Mouse (Mus musculus): ENCODE data around the gene Fhad1. TPM values are rescaled to one million over a fixed set of nuclear protein-coding genes. Genes with fewer than 3 reads are reported as not detected.

The Fhad1 gene
- polyA plus RNA-seq, 1 experiment from 2014 or later = 3.7 TPM

GRCm38 (mm10) chr4:141949436-141949835 is 65.4 kb downstream of the Fhad1 start:
- H3K27me3 ChIP-seq = 0 out of 2 replicates have a peak, but pooled peaks cover 2% of the 10 kb centered on the region
- peaks cover 19% of the 10 kb centered on the region for H3K4me1 ChIP-seq
- H3K36me3 ChIP-seq = no peaks in the 10 kb centered on the region
- ATAC-seq (ENCODE audit: low FRiP score, low read depth) = peak; percentile 74; the same call in 1 of the 2 replicates
- H3K4me2 ChIP-seq (replicated peaks) = no peak overlapping the region
- no peak overlapping the region for H3K27ac ChIP-seq
- H3K4me3 ChIP-seq = no peak overlapping the region
- H3K9ac ChIP-seq = no peak overlapping the region
- WGBS = 64% methylated on average over 13 of the region's 13 CpGs
- H3K9me3 ChIP-seq = 0 out of 2 replicates have a peak, but pooled peaks cover under 1% of the 10 kb centered on the region

GRCm38 (mm10) chr4:141948822-141949221 is 66.1 kb downstream of the Fhad1 start:
- H3K9ac ChIP-seq = no peak overlapping the region
- peaks cover 7% of the 10 kb centered on the region for H3K9me3 ChIP-seq
- H3K4me3 ChIP-seq = no peak overlapping the region
- H3K27ac ChIP-seq = no peak overlapping the region
- WGBS = 81% methylated on average over 3 of the region's 3 CpGs
- ATAC-seq (ENCODE audit: low FRiP score, low read depth) = no peak
- peaks cover 13% of the 10 kb centered on the region for H3K4me1 ChIP-seq
- H3K36me3 ChIP-seq = no peaks in the 10 kb centered on the region
- H3K4me2 ChIP-seq (replicated peaks) = no peak overlapping the region
- H3K27me3 ChIP-seq = 0 out of 2 replicates have a peak, but pooled peaks cover 2% of the 10 kb centered on the region

DNA sequence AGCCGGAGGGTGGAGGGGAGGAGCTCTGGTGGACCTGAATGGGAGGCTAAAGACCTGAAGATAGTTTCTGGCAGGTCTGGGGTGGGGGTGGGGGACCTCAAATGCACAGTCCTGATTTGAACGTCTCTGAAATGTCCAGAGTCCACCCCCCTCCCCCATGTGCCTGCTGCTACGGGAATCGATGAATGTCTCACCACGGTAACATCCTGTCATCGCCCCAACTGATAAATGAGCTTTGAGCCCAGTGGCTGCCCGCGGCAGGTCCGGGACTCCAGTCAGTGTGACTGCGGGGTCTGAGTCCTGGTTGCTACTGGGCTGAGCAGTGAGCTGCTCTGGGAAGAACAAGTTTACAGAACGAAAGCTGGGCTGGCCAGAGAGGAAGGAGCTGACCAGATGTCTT is 72.5 kb downstream of the Fhad1 start:
- Histone ChIP-seq H3K4me3 (no peak overlapping the region), H3K9me3 (peaks cover 7% of the 10 kb centered on the region), H3K27me3 (no peaks in the 10 kb centered on the region), H3K4me1 (0 out of 2 replicates have a peak, but pooled peaks cover 5% of the 10 kb centered on the region), H3K27ac (no peak overlapping the region), H3K36me3 (no peaks in the 10 kb centered on the region), H3K9ac (no peak overlapping the region), H3K4me2 (replicated peaks) (no peak overlapping the region)
- no peak for ATAC-seq (ENCODE audit: low FRiP score, low read depth)
- WGBS = 50% methylated on average over 11 of the region's 11 CpGs

GRCm38 (mm10) chr4:141941289-141941688 is 73.6 kb downstream of the Fhad1 start:
- no peak overlapping the region for H3K4me3 ChIP-seq
- no peak overlapping the region for H3K4me2 ChIP-seq (replicated peaks)
- ATAC-seq (ENCODE audit: low FRiP score, low read depth) = no peak
- no peaks in the 10 kb centered on the region for H3K36me3 ChIP-seq
- H3K9me3 ChIP-seq = peaks cover 7% of the 10 kb centered on the region
- no peaks in the 10 kb centered on the region for H3K27me3 ChIP-seq
- 0 out of 2 replicates have a peak, but pooled peaks cover 5% of the 10 kb centered on the region for H3K4me1 ChIP-seq
- WGBS = 86% methylated on average over 8 of the region's 8 CpGs
- H3K9ac ChIP-seq = no peak overlapping the region
- no peak overlapping the region for H3K27ac ChIP-seq

GRCm38 (mm10) chr4:141938535-141938934 is 76.3 kb downstream of the Fhad1 start:
- no peaks in the 10 kb centered on the region for H3K36me3 ChIP-seq
- no peaks in the 10 kb centered on the region for H3K9me3 ChIP-seq
- H3K4me2 ChIP-seq (replicated peaks) = no peak overlapping the region
- no peak overlapping the region for H3K9ac ChIP-seq
- H3K4me1 ChIP-seq = 0 out of 2 replicates have a peak, but pooled peaks cover 5% of the 10 kb centered on the region
- 76% methylated on average over 4 of the region's 4 CpGs for WGBS
- H3K4me3 ChIP-seq = no peak overlapping the region
- H3K27me3 ChIP-seq = no peaks in the 10 kb centered on the region
- no peak for ATAC-seq (ENCODE audit: low FRiP score, low read depth)
- no peak overlapping the region for H3K27ac ChIP-seq

DNA sequence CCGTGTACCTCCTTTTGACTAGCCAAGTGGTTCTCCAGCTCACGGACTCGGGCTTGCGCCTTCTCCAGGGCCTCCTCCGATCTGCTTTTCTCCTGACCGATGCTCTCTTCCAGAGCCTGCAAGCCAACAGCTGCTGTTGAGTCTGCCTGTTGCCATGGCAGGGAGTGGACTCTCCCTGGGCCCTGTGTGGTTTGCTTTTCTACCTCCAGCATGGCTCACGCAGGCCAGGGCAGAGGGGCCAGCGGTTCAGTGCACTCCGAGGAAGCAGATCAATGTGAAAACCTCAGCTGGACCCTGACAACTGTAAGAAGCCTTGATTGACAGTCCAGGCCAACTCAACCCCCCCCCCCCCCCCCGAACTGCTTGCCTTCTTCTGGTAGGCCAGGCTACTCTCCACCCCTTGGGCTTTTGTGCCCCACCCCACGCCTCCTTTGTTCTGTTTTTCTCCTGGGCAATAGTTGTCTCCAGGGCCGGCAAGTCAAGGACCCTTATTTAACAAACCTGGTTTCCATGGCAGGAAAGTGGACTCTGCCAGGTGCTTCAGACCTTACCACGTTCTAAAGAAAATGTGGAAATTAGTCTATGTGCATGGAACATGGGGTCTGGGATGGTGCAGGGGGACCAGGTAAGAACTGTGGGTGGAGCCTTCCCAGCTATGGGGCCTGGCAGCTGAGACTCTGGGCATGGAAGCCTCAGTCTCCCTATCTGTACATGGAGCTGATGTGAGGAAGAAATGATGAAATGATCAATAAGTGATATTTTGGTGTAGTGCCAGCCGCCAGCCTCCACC is 81.9 kb downstream of the Fhad1 start:
- H3K27ac ChIP-seq = no peak overlapping the region
- H3K9me3 ChIP-seq = no peaks in the 10 kb centered on the region
- no peaks in the 10 kb centered on the region for H3K27me3 ChIP-seq
- no peak overlapping the region for H3K9ac ChIP-seq
- H3K4me1 ChIP-seq = peaks cover 12% of the 10 kb centered on the region
- H3K36me3 ChIP-seq = no peaks in the 10 kb centered on the region
- 74% methylated on average over 13 of the region's 14 CpGs for WGBS
- H3K4me3 ChIP-seq = no peak overlapping the region
- H3K4me2 ChIP-seq (replicated peaks) = no peak overlapping the region
- ATAC-seq (ENCODE audit: low FRiP score, low read depth) = peak; percentile 66; the same call in 1 of the 2 replicates

GRCm38 (mm10) chr4:141931526-141931925 is 83.4 kb downstream of the Fhad1 start:
- Histone ChIP-seq H3K4me2 (replicated peaks) (no peak overlapping the region), H3K36me3 (no peaks in the 10 kb centered on the region), H3K27me3 (no peaks in the 10 kb centered on the region), H3K4me3 (no peak overlapping the region), H3K27ac (no peak overlapping the region), H3K9me3 (no peaks in the 10 kb centered on the region), H3K9ac (no peak overlapping the region), H3K4me1 (peaks cover 12% of the 10 kb centered on the region)
- 90% methylated on average over 5 of the region's 5 CpGs for whole genome bisulfite sequencing
- ATAC-seq (ENCODE audit: low FRiP score, low read depth) = no peak

GRCm38 (mm10) chr4:141930001-141930400 is 84.9 kb downstream of the Fhad1 start:
- no peak overlapping the region for H3K4me3 ChIP-seq

DNA sequence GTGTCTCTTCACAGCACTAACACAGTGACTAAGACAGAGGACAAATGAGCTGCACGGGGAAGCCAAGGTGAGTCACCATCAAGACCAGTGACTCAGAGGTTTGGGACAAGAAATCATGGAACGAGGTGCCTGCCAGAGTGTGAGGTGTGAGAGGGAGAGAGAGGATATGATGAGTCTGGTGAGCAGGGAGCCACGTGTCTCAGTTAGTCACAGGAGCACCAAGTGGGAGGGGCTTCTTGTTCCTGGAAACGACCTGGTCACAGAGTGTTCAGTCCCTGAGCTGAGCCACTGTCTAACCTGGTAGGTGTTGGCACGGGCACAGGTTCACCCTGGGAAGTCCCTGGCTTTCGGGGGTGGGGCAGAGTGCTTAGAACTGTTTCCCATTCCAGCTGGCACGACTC is 86.0 kb downstream of the Fhad1 start:
- Histone ChIP-seq H3K9me3 (no peaks in the 10 kb centered on the region), H3K36me3 (no peaks in the 10 kb centered on the region), H3K4me2 (replicated peaks) (no peak overlapping the region), H3K27ac (no peak overlapping the region), H3K9ac (no peak overlapping the region), H3K4me1 (peaks cover 12% of the 10 kb centered on the region), H3K4me3 (no peak overlapping the region), H3K27me3 (no peaks in the 10 kb centered on the region)
- peak; percentile 18; the same call in 1 of the 2 replicates for ATAC-seq (ENCODE audit: low FRiP score, low read depth)
- WGBS = 51% methylated on average over 7 of the region's 7 CpGs

More at GRCm38 (mm10) chr4:141930001-141930400, 84.9 kb downstream of the Fhad1 start:
- no peak for ATAC-seq (ENCODE audit: low FRiP score, low read depth)
- H3K4me1 ChIP-seq = peaks cover 12% of the 10 kb centered on the region
- no peaks in the 10 kb centered on the region for H3K36me3 ChIP-seq
- no peak overlapping the region for H3K9ac ChIP-seq
- H3K4me2 ChIP-seq (replicated peaks) = no peak overlapping the region
- no peaks in the 10 kb centered on the region for H3K9me3 ChIP-seq
- H3K27me3 ChIP-seq = no peaks in the 10 kb centered on the region
- 87% methylated on average over 11 of the region's 11 CpGs for WGBS
- no peak overlapping the region for H3K27ac ChIP-seq

GRCm38 (mm10) chr4:141925781-141926345 is 89.0 kb downstream of the Fhad1 start:
- Histone ChIP-seq H3K4me2 (replicated peaks) (no peak overlapping the region), H3K9me3 (no peaks in the 10 kb centered on the region), H3K36me3 (no peaks in the 10 kb centered on the region), H3K4me3 (no peak overlapping the region), H3K9ac (no peak overlapping the region), H3K4me1 (peaks cover 14% of the 10 kb centered on the region), H3K27me3 (no peaks in the 10 kb centered on the region), H3K27ac (no peak overlapping the region)
- ATAC-seq (ENCODE audit: low FRiP score, low read depth) = 0 out of 2 replicates have a peak, but pooled peaks have one; percentile 17
- WGBS = 32% methylated on average over 5 of the region's 5 CpGs

- H3K9ac ChIP-seq = no peak overlapping the region
- H3K4me1 ChIP-seq = peaks cover 7% of the 10 kb centered on the region; the same call in 1 of the 2 replicates
- no peak overlapping the region for H3K4me3 ChIP-seq
- H3K4me2 ChIP-seq (replicated peaks) = no peak overlapping the region
- H3K36me3 ChIP-seq = no peaks in the 10 kb centered on the region
- WGBS = 91% methylated on average over 11 of the region's 11 CpGs
- ATAC-seq (ENCODE audit: low FRiP score, low read depth) = no peak
- no peak overlapping the region for H3K27ac ChIP-seq
- no peaks in the 10 kb centered on the region for H3K9me3 ChIP-seq
- no peaks in the 10 kb centered on the region for H3K27me3 ChIP-seq
Measured at GRCm38 (mm10) chr4:141923961-141924360, 90.9 kb downstream of the Fhad1 start.

GRCm38 (mm10) chr4:141920391-141920790 is 94.5 kb downstream of the Fhad1 start:
- Histone ChIP-seq H3K36me3 (no peaks in the 10 kb centered on the region), H3K4me3 (no peak overlapping the region), H3K9me3 (no peaks in the 10 kb centered on the region), H3K4me2 (replicated peaks) (no peak overlapping the region), H3K9ac (no peak overlapping the region), H3K27me3 (no peaks in the 10 kb centered on the region), H3K4me1 (0 out of 2 replicates have a peak, but pooled peaks cover 3% of the 10 kb centered on the region), H3K27ac (no peak overlapping the region)
- WGBS = 86% methylated on average over 10 of the region's 10 CpGs
- ATAC-seq (ENCODE audit: low FRiP score, low read depth) = no peak
